Mouse (Mus musculus) ovary, postnatal 14 days (tissue): ENCODE measurements at regions not wholly inside any gene's neighbourhood (a gene's known extent, or its start where the extent isn't known, plus 50 kb on each side); places are given as distances from the start of the nearest gene placed in this dataset.
"Not testable (repeated sequence)": the region's sequence is repeated elsewhere in the genome, so short reads cannot be mapped to it uniquely, and the experiment has no call there.

Source experiments
- DNase-seq: peaks from one replicate; pipeline ENCODE4 v3.0.0; 2022; ENCODE audit warnings: low spot score

- DNase-seq = no peak
Measured at GRCm38 (mm10) chr12:29049801-29050200, 298.2 kb downstream of the Eipr1 start.

GRCm38 (mm10) chr12:29050516-29051251 is 299.1 kb downstream of the Eipr1 start:
- DNase-seq = no peak

- DNase-seq = no peak
Measured at GRCm38 (mm10) chr12:29054367-29054766, 302.8 kb downstream of the Eipr1 start.

GRCm38 (mm10) chr12:29062025-29062637 is 310.5 kb downstream of the Eipr1 start:
- DNase-seq = no peak

GRCm38 (mm10) chr12:29062801-29063200 is 311.2 kb downstream of the Eipr1 start:
- DNase-seq = no peak

GRCm38 (mm10) chr12:29068180-29068579 is 316.6 kb downstream of the Eipr1 start:
- DNase-seq = no peak

- no peak for DNase-seq
Measured at GRCm38 (mm10) chr12:29075096-29075852, 323.7 kb downstream of the Eipr1 start.

- no peak for DNase-seq
Measured at GRCm38 (mm10) chr12:29076606-29077005, 325.0 kb downstream of the Eipr1 start.

GRCm38 (mm10) chr12:29079011-29079410 is 327.4 kb downstream of the Eipr1 start:
- DNase-seq = no peak

- no peak for DNase-seq
Measured at GRCm38 (mm10) chr12:29083426-29084221, 332.0 kb downstream of the Eipr1 start.

GRCm38 (mm10) chr12:29087245-29087644 is 335.6 kb downstream of the Eipr1 start:
- not testable (repeated sequence) for DNase-seq

- no peak for DNase-seq
Measured at GRCm38 (mm10) chr12:29089634-29090033, 338.0 kb downstream of the Eipr1 start.

- DNase-seq = no peak
Measured at GRCm38 (mm10) chr12:29090451-29090850, 338.8 kb downstream of the Eipr1 start.

GRCm38 (mm10) chr12:29095406-29096032 is 343.9 kb downstream of the Eipr1 start:
- DNase-seq = no peak

GRCm38 (mm10) chr12:29096033-29096913 is 344.7 kb downstream of the Eipr1 start:
- DNase-seq = peak; percentile 4

- no peak for DNase-seq
Measured at GRCm38 (mm10) chr12:29100042-29100570, 348.5 kb downstream of the Eipr1 start.

- DNase-seq = no peak
Measured at GRCm38 (mm10) chr12:29106893-29107719, 355.5 kb downstream of the Eipr1 start.

GRCm38 (mm10) chr12:29107720-29108051 is 356.1 kb downstream of the Eipr1 start:
- no peak for DNase-seq

GRCm38 (mm10) chr12:29118336-29118735 is 366.7 kb downstream of the Eipr1 start:
- DNase-seq = no peak

- no peak for DNase-seq
Measured at GRCm38 (mm10) chr12:29121159-29121558, 369.6 kb downstream of the Eipr1 start.
